Mouse (Mus musculus) small intestine, adult 10 weeks (tissue): Measurements from ENCODE around the gene Olfr632. TPM values are rescaled to one million over a fixed set of nuclear protein-coding genes. Genes with fewer than 3 reads are reported as not detected.

Source experiments
- polyA plus RNA-seq: library from polyadenylated mRNA; stranded (reverse); fragments of 350-450 nt; fragmentation: Illumina TruSeq; extraction: RNeasy Lipid Tissue Mini Kit (QIAGEN cat#74804); gene quantifications from one replicate; pipeline ENCODE4 v1.2.3, GENCODE M21; 2014; ENCODE audit warnings: low replicate concordance

Gene Olfr632
- polyA plus RNA-seq, result not detected

GRCm38 (mm10) chr7:103934264-103934663, at the start of gene Olfr632:
TSS of gene Olfr632 (plus strand) at chr7:103934347.

GRCm38 (mm10) chr7:103886152-103886551, 48.0 kb upstream of the Olfr632 start, which contains the start of gene Olfr66:
TSS of gene Olfr66 (minus strand) at chr7:103886252.

GRCm38 (mm10) chr7:103894385-103894784, 39.8 kb upstream of the Olfr632 start, which contains the start of gene Olfr64:
TSS of gene Olfr64 (minus strand) at chr7:103894485.

GRCm38 (mm10) chr7:103903187-103903586, 31.0 kb upstream of the Olfr632 start, which contains the start of gene Olfr65:
TSS of gene Olfr65 (plus strand) at chr7:103903487.

GRCm38 (mm10) chr7:103928525-103928924, 5.6 kb upstream of the Olfr632 start, which contains the start of gene Olfr631:
TSS of gene Olfr631 (plus strand) at chr7:103928825.

GRCm38 (mm10) chr7:103944137-103944536, 10.0 kb downstream of the Olfr632 start, which contains the start of gene Olfr633:
TSS of gene Olfr633 (plus strand) at chr7:103944437.

GRCm38 (mm10) chr7:103970852-103971251, 36.7 kb downstream of the Olfr632 start, which contains the start of gene Olfr635:
TSS of gene Olfr635 (plus strand) at chr7:103971152.

Other genes starting within 250 kb of the Olfr632 start
- gene Olfr243, start 219.7 kb upstream of the Olfr632 start, polyA plus RNA-seq, result not detected
- gene Olfr628, start 204.0 kb upstream of the Olfr632 start, polyA plus RNA-seq, result not detected
- gene Olfr629, start 189.4 kb upstream of the Olfr632 start, polyA plus RNA-seq, result not detected
- not detected for gene Olfr630, start 177.0 kb upstream of the Olfr632 start, polyA plus RNA-seq
- not detected for gene Olfr69, start 162.8 kb upstream of the Olfr632 start, polyA plus RNA-seq
- gene Olfr68, start 154.6 kb upstream of the Olfr632 start, polyA plus RNA-seq, result not detected
- not detected for gene Olfr67, start 142.5 kb upstream of the Olfr632 start, polyA plus RNA-seq
- 1.4 TPM for gene Hbb-bt, start 120.4 kb upstream of the Olfr632 start, polyA plus RNA-seq
- gene Hbb-bs, start 106.3 kb upstream of the Olfr632 start, polyA plus RNA-seq, result 17.2 TPM
- not detected for gene Hbb-bh2, start 93.8 kb upstream of the Olfr632 start, polyA plus RNA-seq
- gene Hbb-bh1, start 91.2 kb upstream of the Olfr632 start, polyA plus RNA-seq, result not detected
- not detected for gene Hbb-y, start 81.1 kb upstream of the Olfr632 start, polyA plus RNA-seq
- not detected for gene Olfr66, start 48.1 kb upstream of the Olfr632 start, polyA plus RNA-seq
- not detected for gene Olfr64, start 39.9 kb upstream of the Olfr632 start, polyA plus RNA-seq
- gene Olfr65, start 30.9 kb upstream of the Olfr632 start, polyA plus RNA-seq, result not detected
- not detected for gene Olfr631, start 5.5 kb upstream of the Olfr632 start, polyA plus RNA-seq
- not detected for gene Olfr633, start 10.1 kb downstream of the Olfr632 start, polyA plus RNA-seq
- not detected for gene Olfr635, start 36.8 kb downstream of the Olfr632 start, polyA plus RNA-seq
- not detected for gene Olfr638, start 64.4 kb downstream of the Olfr632 start, polyA plus RNA-seq
- gene Olfr639, start 83.0 kb downstream of the Olfr632 start, polyA plus RNA-seq, result not detected
- gene Olfr640, start 91.2 kb downstream of the Olfr632 start, polyA plus RNA-seq, result not detected
- gene Olfr641, start 101.1 kb downstream of the Olfr632 start, polyA plus RNA-seq, result not detected
- gene Olfr642, start 118.3 kb downstream of the Olfr632 start, polyA plus RNA-seq, result not detected
- gene 4930516K23Rik, start 127.1 kb downstream of the Olfr632 start, polyA plus RNA-seq, result not detected
- not detected for gene Olfr644, start 137.5 kb downstream of the Olfr632 start, polyA plus RNA-seq
- gene Olfr645, start 151.1 kb downstream of the Olfr632 start, polyA plus RNA-seq, result not detected
- gene Olfr646, start 170.5 kb downstream of the Olfr632 start, polyA plus RNA-seq, result not detected
- gene Ubqln5, start 195.5 kb downstream of the Olfr632 start, polyA plus RNA-seq, result not detected
- not detected for gene Olfr643, start 203.1 kb downstream of the Olfr632 start, polyA plus RNA-seq
- gene Ubqln3, start 208.9 kb downstream of the Olfr632 start, polyA plus RNA-seq, result not detected
- not detected for gene Ubqlnl, start 216.2 kb downstream of the Olfr632 start, polyA plus RNA-seq
- gene Olfm5, start 230.5 kb downstream of the Olfr632 start, polyA plus RNA-seq, result not detected
- 0.19 TPM for gene Olfr648, start 249.0 kb downstream of the Olfr632 start, polyA plus RNA-seq